Mouse (Mus musculus): ENCODE results near the gene Rad51. TPM values are rescaled to one million over a fixed set of nuclear protein-coding genes. Genes with fewer than 3 reads are reported as not detected.

The Rad51 gene
- total RNA-seq, 2 experiments from 2014 or later: 9.1 to 9.3 TPM

GRCm38 (mm10) chr2:119163999-119164398, 51.4 kb downstream of the Rad51 start:
- no peak for DNase-seq

DNA sequence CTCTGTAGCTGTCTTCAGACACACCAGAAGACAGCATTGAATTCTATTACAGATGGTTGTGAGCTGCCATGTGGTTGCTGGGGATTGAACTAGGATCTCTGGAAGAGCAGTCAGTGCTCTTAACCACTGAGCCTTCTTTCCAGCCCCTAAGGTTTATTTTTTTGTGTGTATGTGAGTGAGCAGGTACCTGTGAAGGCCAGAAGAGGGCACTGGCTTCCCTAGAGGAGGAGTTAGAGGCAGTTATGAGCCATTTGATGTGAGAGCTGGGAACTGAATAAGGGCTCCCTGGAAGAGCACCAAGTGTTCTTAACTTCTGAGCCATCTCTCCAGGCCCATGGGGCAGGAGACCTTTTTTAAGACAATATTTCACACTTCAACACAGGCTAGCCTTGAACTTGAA, 52.8 kb downstream of the Rad51 start:
- DNase-seq: no peak

DNA sequence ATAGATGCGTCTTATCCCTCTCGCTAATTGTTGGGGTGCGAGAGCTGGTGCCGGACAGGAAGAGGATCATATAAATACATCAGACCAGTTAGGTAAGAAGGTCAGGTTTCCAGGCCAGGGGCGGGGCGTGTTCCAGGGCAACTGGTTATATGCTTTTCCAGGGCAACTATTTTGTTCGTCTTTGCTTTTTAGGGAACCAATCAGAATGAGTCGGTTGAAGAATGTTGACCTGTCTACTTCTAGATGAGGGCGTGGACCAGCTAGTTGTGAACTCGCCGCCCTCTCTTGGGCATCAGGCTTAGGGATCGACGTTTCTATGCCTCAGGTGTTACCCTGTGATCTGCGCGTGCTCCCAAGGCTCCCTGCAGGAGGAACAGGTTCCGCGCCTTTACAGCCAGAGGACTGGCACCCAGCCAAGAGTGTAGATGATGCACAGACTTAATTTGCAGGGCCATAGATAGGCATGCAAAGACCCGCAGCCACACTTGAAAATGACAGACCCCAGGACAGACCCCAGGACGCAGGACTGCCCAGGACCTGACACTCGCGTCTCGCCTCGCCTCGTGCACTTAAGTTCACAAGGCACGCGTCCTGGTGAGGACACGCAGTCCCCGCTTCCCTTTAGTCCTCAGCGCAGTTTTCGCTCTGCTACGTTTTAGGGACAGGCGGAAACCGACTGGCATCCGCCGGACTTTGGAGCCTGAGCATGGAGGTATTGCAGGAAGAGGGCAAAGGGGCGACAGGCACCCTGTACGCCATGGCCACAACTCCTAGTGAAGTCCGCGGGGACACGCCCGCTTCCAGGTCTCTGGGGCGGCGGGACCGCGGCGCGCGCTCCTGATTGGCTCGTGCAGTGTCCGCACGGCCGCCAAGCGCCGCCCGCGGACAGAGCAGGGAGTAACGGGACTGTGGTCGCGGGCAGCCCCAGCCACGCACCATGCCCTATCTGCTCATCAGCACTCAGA, 54.6 kb downstream of the Rad51 start, which contains the start of gene Gchfr:
Gchfr (plus strand) TSS at position 873 of the 965 bp plus-strand sequence.
- peak; percentile 85 for DNase-seq

DNA sequence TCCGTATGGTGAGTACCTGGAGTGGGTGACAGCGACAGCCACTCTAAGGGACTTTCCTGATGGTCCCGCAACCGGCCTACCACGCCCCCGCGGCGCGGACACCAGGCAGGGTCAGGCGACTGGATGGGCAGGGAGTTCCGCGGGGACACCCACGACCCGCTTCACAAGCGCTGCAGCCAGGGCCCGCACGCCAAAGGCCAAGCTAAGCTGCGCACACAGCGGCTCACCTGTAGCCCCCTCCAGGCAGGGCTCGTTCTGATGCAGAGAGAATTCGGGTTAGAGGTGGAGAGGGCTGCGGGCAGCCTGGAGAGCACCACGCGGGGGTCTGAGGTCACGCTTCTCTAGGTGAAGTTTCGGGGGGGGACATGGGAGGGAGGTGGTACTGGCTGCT, 55.3 kb downstream of the Rad51 start:
- no peak for DNase-seq

- DNase-seq: no peak
These were observed 57.7 kb downstream of the Rad51 start for GRCm38 (mm10) chr2:119170282-119170681.

GRCm38 (mm10) chr2:119171574-119171973, 59.0 kb downstream of the Rad51 start:
- peak; percentile 41 for DNase-seq

DNA sequence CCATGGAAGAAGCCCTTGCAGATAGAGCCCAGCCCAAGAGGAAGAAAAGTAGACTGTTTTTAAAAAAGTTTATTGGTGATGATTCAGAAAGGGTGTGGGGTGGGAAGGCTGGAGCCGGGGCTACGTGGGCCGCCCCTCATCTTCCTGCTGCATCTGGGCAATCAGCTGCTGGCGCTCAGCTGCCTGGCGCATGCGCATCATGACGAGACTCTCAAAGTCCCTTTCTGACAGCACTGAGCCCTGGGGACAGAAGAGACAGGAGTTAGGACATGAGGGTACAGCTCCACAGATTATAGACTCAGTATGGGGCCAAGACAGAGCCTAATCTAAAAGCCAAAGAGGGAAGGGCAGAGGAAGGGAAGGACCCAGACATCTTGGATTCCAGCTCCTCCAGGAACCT, 59.9 kb downstream of the Rad51 start:
- DNase-seq: no peak

- DNase-seq: peak; percentile 86
These were observed 60.4 kb downstream of the Rad51 start for GRCm38 (mm10) chr2:119172862-119173576.

- DNase-seq: no peak
These were observed 61.5 kb downstream of the Rad51 start, which contains the start of gene Gm14137 for GRCm38 (mm10) chr2:119173991-119174651. Gene Gm14137, plus strand, starts transcription at chr2:119174509.

GRCm38 (mm10) chr2:119174866-119175265, 62.3 kb downstream of the Rad51 start:
- DNase-seq: no peak

DNA sequence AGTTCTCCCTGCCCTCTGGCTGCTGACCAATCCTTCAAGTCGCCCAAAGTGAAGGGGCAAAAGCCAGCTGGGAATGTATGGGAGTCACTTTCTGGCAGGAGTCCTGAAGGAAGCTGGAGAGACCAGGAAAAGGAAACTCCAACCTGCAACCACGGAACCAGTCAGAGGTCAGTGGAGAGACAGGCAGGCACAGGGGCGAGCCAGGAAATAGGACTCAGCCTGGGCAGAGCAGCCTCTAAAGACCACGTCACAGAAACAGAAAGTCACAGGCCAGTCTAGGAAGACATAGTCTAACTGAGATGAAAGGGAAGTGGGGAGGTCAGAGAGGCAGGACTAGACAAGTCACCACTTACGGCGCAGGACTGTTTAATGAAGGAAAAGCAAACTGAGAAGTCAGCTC, 63.0 kb downstream of the Rad51 start:
- DNase-seq: no peak

GRCm38 (mm10) chr2:119176761-119177160, 64.2 kb downstream of the Rad51 start:
- no peak for DNase-seq

DNA sequence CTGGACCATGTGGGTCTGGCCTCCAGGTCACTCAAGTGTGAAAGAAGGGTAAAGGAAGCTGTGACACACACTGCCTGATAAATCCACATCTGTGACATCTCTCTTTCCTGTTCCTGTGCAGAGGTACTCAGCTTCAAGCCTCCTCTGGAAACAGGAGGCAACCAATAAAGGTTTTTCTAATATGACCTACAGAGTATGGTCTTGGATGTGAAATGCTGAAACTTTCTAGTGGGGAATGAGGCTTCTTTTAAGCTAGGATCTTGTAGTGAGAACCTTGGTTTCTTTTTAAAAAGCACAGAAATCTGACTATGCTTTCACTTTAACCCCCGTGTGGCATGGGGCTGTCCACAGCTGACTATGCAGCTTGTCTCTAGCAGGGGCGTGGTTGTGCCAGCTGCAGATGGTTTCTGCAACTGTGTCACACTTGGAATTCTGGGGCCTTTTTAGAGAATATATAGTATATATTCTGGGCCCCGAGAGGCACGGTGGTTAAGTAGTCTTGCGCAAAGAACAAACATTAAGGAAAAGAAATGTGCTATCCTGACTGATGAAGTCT, 64.9 kb downstream of the Rad51 start:
- DNase-seq: no peak

GRCm38 (mm10) chr2:119182914-119183313, 70.3 kb downstream of the Rad51 start:
- no peak for DNase-seq

DNA sequence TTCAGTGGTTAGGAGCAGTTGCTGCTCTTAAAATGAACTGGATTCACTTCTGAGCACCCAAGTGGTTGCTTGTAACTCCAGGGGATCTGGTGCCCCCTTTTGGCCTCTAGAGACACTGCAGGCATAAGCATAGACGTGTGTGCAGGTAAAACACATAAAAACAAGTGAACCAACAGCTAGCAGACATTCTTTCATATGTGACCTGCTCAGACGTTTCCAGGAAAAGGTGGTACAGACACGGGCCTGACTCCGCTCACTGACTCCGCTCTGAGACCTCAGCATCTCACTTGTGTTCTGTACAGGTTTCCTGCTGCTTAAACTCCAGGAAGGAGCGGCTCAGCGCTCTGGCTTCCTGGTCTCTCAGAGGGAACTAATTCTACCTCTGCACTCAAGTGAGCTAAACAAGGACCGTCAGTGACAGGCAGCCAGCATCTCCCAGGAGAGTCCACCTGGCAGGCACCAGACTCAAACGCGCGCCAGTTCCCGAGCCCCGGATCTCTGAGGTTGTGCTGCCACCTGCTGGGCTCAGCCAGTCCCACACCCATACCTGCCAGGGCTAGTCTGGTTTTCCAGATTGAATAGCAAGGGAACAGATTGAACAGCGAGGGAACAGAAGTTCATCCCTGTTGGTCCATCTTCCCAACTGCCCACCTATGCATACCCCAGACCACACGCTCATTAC, 76.6 kb downstream of the Rad51 start:
- DNase-seq: peak; percentile 93

DNA sequence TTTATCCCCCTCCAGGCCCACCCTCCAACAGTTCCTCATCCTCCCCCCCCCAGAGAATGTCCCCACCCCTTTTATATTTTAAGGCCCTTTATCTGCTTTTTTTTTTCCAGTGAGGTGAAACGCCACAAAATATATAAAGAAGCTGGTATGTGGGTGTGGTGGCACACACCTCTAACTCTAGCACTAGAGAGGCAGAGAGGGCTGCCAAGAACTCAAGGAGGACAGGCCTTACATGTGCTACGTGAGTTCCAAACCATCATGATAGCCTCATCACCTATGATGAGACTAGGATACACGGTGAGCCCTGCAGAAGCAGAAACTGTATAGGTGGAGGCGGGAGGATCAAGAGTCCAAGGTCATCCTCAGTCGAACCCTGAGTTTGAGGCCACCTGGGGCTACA, 78.4 kb downstream of the Rad51 start:
- DNase-seq: no peak

GRCm38 (mm10) chr2:119194140-119194539, 81.5 kb downstream of the Rad51 start:
- DNase-seq: no peak

DNA sequence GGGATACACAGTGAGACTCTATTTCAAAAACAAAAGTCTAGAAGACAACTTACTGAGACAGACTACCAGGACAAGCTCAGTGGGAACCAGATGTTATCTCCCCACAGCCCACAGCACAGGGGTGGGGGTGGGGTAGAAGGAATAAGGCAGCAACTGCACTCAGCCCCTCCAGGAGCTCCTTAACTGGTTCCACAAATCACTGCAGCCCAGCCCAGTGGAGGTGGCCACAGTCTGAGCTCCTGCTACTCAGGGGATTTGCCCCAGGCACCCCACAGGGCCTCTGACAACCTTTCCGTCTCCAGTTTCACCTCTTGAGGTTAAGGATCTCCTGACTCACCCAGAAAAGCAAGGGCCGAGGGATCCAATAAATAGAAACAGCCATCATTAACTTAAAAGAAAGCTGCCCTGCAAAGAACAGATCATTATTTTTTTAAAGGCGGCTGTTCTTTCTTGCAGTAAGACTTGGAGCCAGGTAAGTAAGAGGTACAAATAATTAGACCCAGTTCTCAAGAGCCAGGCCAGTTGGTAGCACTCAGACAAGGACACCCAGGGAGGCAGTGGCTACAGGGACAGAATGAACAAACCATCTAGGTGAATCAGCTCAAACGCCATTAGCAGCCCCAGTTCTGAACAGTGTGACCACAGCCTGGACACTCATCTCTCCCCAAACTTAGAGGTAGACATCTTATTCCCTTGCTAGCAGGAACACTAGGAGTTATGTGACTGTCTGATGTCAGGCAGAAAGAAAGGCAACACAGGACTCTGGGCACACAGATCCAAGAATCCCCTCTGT, 83.9 kb downstream of the Rad51 start:
- no peak for DNase-seq

Data from adrenal gland, postnatal 10 days (tissue).